Mouse (Mus musculus) E14TG2a.4 (cell line): ENCODE data around the gene Galnt7.

ENCODE experiments used
- CTCF ChIP-seq: conservative IDR thresholded peaks from 2 replicates; pipeline ENCODE4 v1.5.1; 2014; ENCODE audit warnings: low read length
- NANOG ChIP-seq: IDR thresholded peaks from 2 replicates; pipeline ENCODE4 v1.6.1; 2014; ENCODE audit warnings: borderline replicate concordance, low read length, mixed read lengths

DNA sequence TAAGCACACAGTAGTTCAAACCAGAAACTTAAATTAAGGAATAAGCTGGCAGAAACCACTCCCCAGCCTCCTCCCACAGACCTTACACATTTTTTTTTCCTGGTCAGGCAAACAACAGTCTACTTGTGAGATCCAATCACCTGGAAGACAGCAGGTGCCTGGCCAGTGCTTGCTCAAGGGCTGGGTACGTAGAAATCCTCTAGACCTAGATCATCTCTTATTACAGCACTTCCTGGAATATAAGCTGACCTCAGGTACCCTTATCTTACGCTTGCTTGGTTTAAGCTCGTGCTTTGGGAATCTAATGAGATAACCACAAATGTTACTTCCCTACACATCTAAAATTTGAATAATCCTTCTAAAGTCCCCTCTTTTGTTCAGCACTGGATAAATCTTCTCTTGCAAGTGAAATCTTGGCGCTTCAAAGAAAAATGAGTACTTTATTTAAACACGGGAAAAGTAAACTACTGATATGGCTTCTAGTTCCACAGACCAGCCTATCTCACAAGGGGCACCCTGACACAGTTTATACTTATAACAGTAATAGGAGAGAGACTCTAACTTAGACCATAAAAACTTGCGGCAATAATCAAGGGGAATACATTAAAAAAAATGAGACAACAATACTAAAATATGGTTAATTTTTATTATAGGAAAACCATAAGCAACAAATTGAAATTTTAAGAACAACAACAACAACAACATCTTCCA is 58.5 kb downstream of the Galnt7 start:
- TF ChIP-seq CTCF = no peak
- no peak for TF ChIP-seq NANOG
